Mouse (Mus musculus): ENCODE measurements around the gene Olfr867. TPM values are rescaled to one million over a fixed set of nuclear protein-coding genes. Genes with fewer than 3 reads are reported as not detected.

Olfr867 gene
- total and polyA plus RNA-seq, 2 experiments from 2014 or later = not detected

- Histone ChIP-seq H3K36me3 (replicated peaks; ENCODE audit: control insufficient read depth, insufficient read depth, low read length) (no peaks in the 10 kb centered on the region), H3K27me3 (ENCODE audit: control insufficient read depth, insufficient read depth, low read length) (no peaks in the 10 kb centered on the region), H3K4me3 (ENCODE audit: low read depth, low read length) (no peak overlapping the region), H3K27ac (ENCODE audit: low read depth) (no peak overlapping the region), H3K4me2 (ENCODE audit: low read depth, low read length) (no peak overlapping the region), H3K9ac (replicated peaks; ENCODE audit: low read depth, low read length) (no peak overlapping the region), H3K4me1 (ENCODE audit: control insufficient read depth, insufficient read depth) (no peaks in the 10 kb centered on the region), H3K9me3 (replicated peaks; ENCODE audit: control insufficient read depth, low read length) (0 out of 2 replicates have a peak, but pooled peaks cover 3% of the 10 kb centered on the region)
- ATAC-seq (ENCODE audit: insufficient read depth, low read depth) (no peak), DNase-seq (ENCODE audit: low spot score) (no peak)
- 40% methylated on average over 3 of the region's 3 CpGs for WGBS
- TF ChIP-seq CTCF (IDR thresholded peaks at IDR 0.05; ENCODE audit: low read depth) = no peak
- no peak for TF ChIP-seq EP300 (IDR thresholded peaks at IDR 0.05; ENCODE audit: low read depth)
These were observed 9.4 kb downstream of the Olfr867 start for GRCm38 (mm10) chr9:20047964-20048363.

- H3K4me2 ChIP-seq (ENCODE audit: low read depth, low read length) = no peak within 1 kb of the TSS
- no peaks in the 10 kb centered on the region for H3K36me3 ChIP-seq (replicated peaks; ENCODE audit: control insufficient read depth, insufficient read depth, low read length)
- 60% methylated on average over 2 of the region's 2 CpGs for WGBS
- H3K4me3 ChIP-seq (ENCODE audit: low read depth, low read length) = no peak within 1 kb of the TSS
- no peaks in the 10 kb centered on the region for H3K4me1 ChIP-seq (ENCODE audit: control insufficient read depth, insufficient read depth)
- ATAC-seq (ENCODE audit: insufficient read depth, low read depth) = no peak
- DNase-seq (ENCODE audit: low spot score) = no peak
- no peak for TF ChIP-seq EP300 (IDR thresholded peaks at IDR 0.05; ENCODE audit: low read depth)
- TF ChIP-seq CTCF (IDR thresholded peaks at IDR 0.05; ENCODE audit: low read depth) = no peak
- 0 out of 2 replicates have a peak, but pooled peaks cover 9% of the 10 kb centered on the region for H3K9me3 ChIP-seq (replicated peaks; ENCODE audit: control insufficient read depth, low read length)
- H3K9ac ChIP-seq (replicated peaks; ENCODE audit: low read depth, low read length) = no peak within 1 kb of the TSS
- H3K27ac ChIP-seq (ENCODE audit: low read depth) = no peak within 1 kb of the TSS
- H3K27me3 ChIP-seq (ENCODE audit: control insufficient read depth, insufficient read depth, low read length) = no peaks in the 10 kb centered on the region
These were observed 29.4 kb downstream of the Olfr867 start, which contains the start of gene Olfr866 for GRCm38 (mm10) chr9:20027935-20028334. TSS of gene Olfr866 (minus strand) at chr9:20028035.

Small RNAs within 50 kb of the gene (microRNA-seq; reads per million reads assigned to microRNA genes)
- gene Gm26231 (not detected), gene Gm44395 (not detected)

Other genes starting within 250 kb of the Olfr867 start
- not detected in 2 replicates for gene Olfr860, start 207.8 kb downstream of the Olfr867 start, total RNA-seq (2014; rRNA removed; ENCODE audit: low replicate concordance)
- gene Olfr860, start 207.8 kb downstream of the Olfr867 start, polyA plus RNA-seq (2015; fragmentation: Nextera tagmentation; extraction: Ambion mirVana) = not detected in 2 replicates
- gene Olfr862, start 169.6 kb downstream of the Olfr867 start, total RNA-seq (2014; rRNA removed; ENCODE audit: low replicate concordance) = not detected in 2 replicates
- not detected in 2 replicates for gene Olfr862, start 169.6 kb downstream of the Olfr867 start, polyA plus RNA-seq (2015; fragmentation: Nextera tagmentation; extraction: Ambion mirVana)
- not detected in 2 replicates for gene Olfr77, start 140.7 kb downstream of the Olfr867 start, total RNA-seq (2014; rRNA removed; ENCODE audit: low replicate concordance)
- 0.27 and 0.34 TPM in 2 replicates for gene Olfr77, start 140.7 kb downstream of the Olfr867 start, polyA plus RNA-seq (2015; fragmentation: Nextera tagmentation; extraction: Ambion mirVana)
- not detected in 2 replicates for gene Olfr866, start 29.5 kb downstream of the Olfr867 start, total RNA-seq (2014; rRNA removed; ENCODE audit: low replicate concordance)
- gene Olfr866, start 29.5 kb downstream of the Olfr867 start, polyA plus RNA-seq (2015; fragmentation: Nextera tagmentation; extraction: Ambion mirVana) = not detected in 2 replicates
- not detected in 2 replicates for gene Olfr868, start 41.1 kb upstream of the Olfr867 start, total RNA-seq (2014; rRNA removed; ENCODE audit: low replicate concordance)
- gene Olfr868, start 41.1 kb upstream of the Olfr867 start, polyA plus RNA-seq (2015; fragmentation: Nextera tagmentation; extraction: Ambion mirVana) = not detected in 2 replicates
- not detected in 2 replicates for gene Olfr869, start 71.4 kb upstream of the Olfr867 start, total RNA-seq (2014; rRNA removed; ENCODE audit: low replicate concordance)
- not detected in 2 replicates for gene Olfr869, start 71.4 kb upstream of the Olfr867 start, polyA plus RNA-seq (2015; fragmentation: Nextera tagmentation; extraction: Ambion mirVana)
- gene Olfr870, start 116.5 kb upstream of the Olfr867 start, total RNA-seq (2014; rRNA removed; ENCODE audit: low replicate concordance) = not detected in 2 replicates
- gene Olfr870, start 116.5 kb upstream of the Olfr867 start, polyA plus RNA-seq (2015; fragmentation: Nextera tagmentation; extraction: Ambion mirVana) = not detected in 2 replicates
- gene Olfr871, start 154.6 kb upstream of the Olfr867 start, total RNA-seq (2014; rRNA removed; ENCODE audit: low replicate concordance) = not detected in 2 replicates
- gene Olfr871, start 154.6 kb upstream of the Olfr867 start, polyA plus RNA-seq (2015; fragmentation: Nextera tagmentation; extraction: Ambion mirVana) = not detected in 2 replicates
- gene Olfr872, start 179.6 kb upstream of the Olfr867 start, total RNA-seq (2014; rRNA removed; ENCODE audit: low replicate concordance) = not detected in 2 replicates
- not detected in 2 replicates for gene Olfr872, start 179.6 kb upstream of the Olfr867 start, polyA plus RNA-seq (2015; fragmentation: Nextera tagmentation; extraction: Ambion mirVana)
- not detected in 2 replicates for gene Olfr39, start 224.8 kb upstream of the Olfr867 start, total RNA-seq (2014; rRNA removed; ENCODE audit: low replicate concordance)
- gene Olfr39, start 224.8 kb upstream of the Olfr867 start, polyA plus RNA-seq (2015; fragmentation: Nextera tagmentation; extraction: Ambion mirVana) = not detected in 2 replicates
- not detected in 2 replicates for gene Olfr873, start 241.0 kb upstream of the Olfr867 start, total RNA-seq (2014; rRNA removed; ENCODE audit: low replicate concordance)
- 0.05 TPM in 1 of 2 replicates, not detected in the other for gene Olfr873, start 241.0 kb upstream of the Olfr867 start, polyA plus RNA-seq (2015; fragmentation: Nextera tagmentation; extraction: Ambion mirVana)